Mouse (Mus musculus): ENCODE measurements at regions not wholly inside any gene's neighbourhood (a gene's known extent, or its start where the extent isn't known, plus 50 kb on each side); places are given as distances from the start of the nearest gene placed in this dataset.

DNA sequence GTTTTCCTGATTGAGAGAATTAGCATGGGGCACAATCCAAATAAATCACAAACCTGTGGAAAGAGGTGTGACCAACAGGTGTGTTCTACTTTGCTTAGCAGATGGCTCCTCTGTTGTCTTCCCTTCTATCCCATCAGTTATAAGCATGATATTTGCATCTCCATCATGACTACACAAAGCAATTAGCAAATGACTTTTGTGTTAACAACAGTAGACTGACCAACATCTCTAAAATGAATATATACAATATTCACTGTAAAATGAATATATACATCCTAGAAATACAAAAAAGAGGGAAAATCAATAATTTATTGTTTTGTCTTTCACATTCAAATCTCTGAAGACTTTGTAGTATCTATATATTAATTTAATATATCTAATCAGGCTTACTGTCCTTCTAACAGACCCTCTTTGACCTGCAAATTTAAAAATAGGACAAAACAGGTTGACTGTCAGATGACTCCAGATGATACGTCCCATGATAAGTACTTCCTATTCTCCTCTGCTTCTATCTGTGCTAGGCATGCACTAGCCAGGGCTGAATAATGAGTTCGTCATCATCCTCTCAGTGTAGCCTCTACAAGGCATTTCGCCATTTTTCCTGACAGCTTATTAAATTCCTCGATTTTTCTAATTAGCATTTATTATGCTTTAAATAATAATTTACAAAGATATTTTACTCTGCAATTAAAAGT is 519.5 kb upstream of the Cited2 start:
- Histone ChIP-seq H3K27me3 (ENCODE audit: control insufficient read depth, insufficient read depth, low read length) (no peaks in the 10 kb centered on the region), H3K36me3 (ENCODE audit: control insufficient read depth, insufficient read depth, low read length) (no peaks in the 10 kb centered on the region), H3K27ac (ENCODE audit: low read depth, low read length) (no peak overlapping the region), H3K4me2 (ENCODE audit: low read depth) (no peak overlapping the region), H3K9me3 (ENCODE audit: control insufficient read depth, low read length) (no peaks in the 10 kb centered on the region), H3K4me3 (ENCODE audit: low read depth, low read length) (no peak overlapping the region), H3K9ac (ENCODE audit: low read length) (no peak overlapping the region), H3K4me1 (ENCODE audit: control insufficient read depth, insufficient read depth, low read length) (no peaks in the 10 kb centered on the region)
- WGBS: 89% methylated on average over 4 of the region's 4 CpGs
- ATAC-seq (ENCODE audit: insufficient read depth, low FRiP score, low TSS enrichment) (peak; percentile 7; the same call in 1 of the 2 replicates), DNase-seq (ENCODE audit: low spot score) (no peak)

DNA sequence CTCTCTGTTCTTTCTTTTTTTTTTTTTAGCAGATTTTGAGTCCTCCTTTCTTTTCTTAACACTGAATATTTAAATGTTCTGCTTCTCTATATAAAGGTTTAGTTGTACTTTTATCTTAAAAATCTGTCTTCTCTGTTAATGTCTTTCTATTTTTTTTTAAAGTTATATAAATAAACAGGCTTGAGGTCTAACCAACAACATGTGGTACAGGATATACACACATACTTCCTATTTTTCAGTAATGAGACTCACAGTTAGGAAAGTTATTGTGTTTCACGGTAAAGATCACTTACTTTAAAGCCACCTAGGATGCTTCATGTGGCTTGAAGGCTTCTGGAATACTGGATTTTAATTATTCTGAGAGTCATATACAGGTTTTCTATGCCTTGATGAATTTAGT is 518.9 kb upstream of the Cited2 start:
- no peaks in the 10 kb centered on the region for H3K36me3 ChIP-seq (ENCODE audit: control insufficient read depth, insufficient read depth, low read length)
- no peaks in the 10 kb centered on the region for H3K9me3 ChIP-seq (ENCODE audit: control insufficient read depth, low read length)
- no peak overlapping the region for H3K4me2 ChIP-seq (ENCODE audit: low read depth)
- H3K4me1 ChIP-seq (ENCODE audit: control insufficient read depth, insufficient read depth, low read length): no peaks in the 10 kb centered on the region
- 81% methylated on average over 1 of the region's 1 CpGs for WGBS
- no peak overlapping the region for H3K9ac ChIP-seq (ENCODE audit: low read length)
- H3K27ac ChIP-seq (ENCODE audit: low read depth, low read length): no peak overlapping the region
- DNase-seq (ENCODE audit: low spot score): no peak
- ATAC-seq (ENCODE audit: insufficient read depth, low FRiP score, low TSS enrichment): no peak
- H3K27me3 ChIP-seq (ENCODE audit: control insufficient read depth, insufficient read depth, low read length): no peaks in the 10 kb centered on the region
- no peak overlapping the region for H3K4me3 ChIP-seq (ENCODE audit: low read depth, low read length)

DNA sequence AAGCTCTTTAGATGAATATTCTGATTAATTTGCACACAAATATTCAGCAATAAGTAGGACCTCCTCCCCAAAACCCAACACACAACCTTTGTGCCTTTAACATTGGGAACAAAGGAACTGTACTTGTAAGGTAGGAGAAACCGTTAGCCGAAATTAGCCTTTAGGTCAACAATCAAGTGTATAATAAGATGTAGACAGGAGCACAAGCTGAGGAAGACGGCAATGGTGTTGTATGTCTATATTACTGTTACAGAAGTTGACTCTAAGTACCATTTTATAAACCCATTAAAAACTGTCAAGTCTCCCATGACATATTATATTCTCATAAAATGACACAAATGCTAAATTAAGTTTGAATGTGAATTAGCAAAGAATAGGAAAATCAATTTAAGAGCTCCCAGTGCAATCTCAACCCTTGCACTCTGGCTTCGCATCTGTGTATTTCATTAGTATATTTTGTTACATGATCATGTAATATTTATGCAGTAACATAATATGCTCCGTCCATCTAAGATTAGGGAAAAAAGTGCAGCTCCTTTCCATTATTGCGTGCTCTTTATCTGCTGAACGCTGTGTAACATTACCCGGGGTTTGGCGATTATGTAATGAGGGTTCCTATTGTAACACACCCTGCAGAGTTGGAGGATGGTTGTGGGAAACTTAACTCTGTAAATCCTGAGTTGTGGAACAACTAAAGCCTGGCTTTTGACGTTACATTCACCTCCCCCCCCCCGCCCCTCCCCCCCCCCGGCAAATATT is 510.3 kb upstream of the Cited2 start:
- no peak overlapping the region for H3K4me3 ChIP-seq (ENCODE audit: low read depth, low read length)
- H3K9ac ChIP-seq (ENCODE audit: low read length): no peak overlapping the region
- no peak for DNase-seq (ENCODE audit: low spot score)
- no peaks in the 10 kb centered on the region for H3K27me3 ChIP-seq (ENCODE audit: control insufficient read depth, insufficient read depth, low read length)
- no peak overlapping the region for H3K27ac ChIP-seq (ENCODE audit: low read depth, low read length)
- H3K36me3 ChIP-seq (ENCODE audit: control insufficient read depth, insufficient read depth, low read length): no peaks in the 10 kb centered on the region
- WGBS: 31% methylated on average over 12 of the region's 12 CpGs
- no peak overlapping the region for H3K4me2 ChIP-seq (ENCODE audit: low read depth)
- ATAC-seq (ENCODE audit: insufficient read depth, low FRiP score, low TSS enrichment): 0 out of 2 replicates have a peak, but pooled peaks have one; percentile 50
- no peaks in the 10 kb centered on the region for H3K9me3 ChIP-seq (ENCODE audit: control insufficient read depth, low read length)
- no peaks in the 10 kb centered on the region for H3K4me1 ChIP-seq (ENCODE audit: control insufficient read depth, insufficient read depth, low read length)

DNA sequence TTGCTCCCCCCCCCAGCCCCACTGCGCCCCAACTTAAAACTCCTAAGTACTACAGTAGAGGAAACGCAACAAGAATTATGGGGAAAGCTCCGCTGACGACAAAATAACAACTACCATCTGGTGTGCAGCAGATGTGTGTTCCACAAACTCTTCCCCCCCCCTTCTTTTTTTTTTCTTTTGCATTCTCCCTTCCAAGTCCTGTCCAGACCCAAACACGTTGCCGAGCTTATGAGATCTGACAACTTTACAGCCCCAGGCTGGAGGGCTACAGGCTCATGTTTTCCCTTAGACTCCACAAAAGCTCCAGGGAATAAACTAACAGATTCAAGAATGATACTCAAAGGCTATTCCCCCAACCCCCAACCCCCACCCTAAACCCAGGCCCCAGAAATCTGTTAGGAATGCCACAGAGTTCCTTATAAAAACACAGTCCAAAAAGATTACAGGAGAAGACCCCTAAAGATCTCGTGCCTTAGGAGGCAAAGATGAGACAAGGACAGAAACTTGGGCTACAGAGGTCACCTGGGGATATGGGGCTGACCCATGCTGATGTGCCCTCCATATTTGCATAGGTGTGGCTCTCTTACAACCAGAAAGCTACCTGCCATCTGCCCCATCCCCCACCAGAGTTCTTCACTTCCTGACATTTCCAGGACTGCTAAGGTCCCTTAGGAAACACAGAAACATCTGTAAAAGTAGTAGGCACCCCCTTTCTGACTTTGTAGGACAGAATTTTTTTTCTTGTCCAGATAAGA is 509.5 kb upstream of the Cited2 start:
- Histone ChIP-seq H3K36me3 (ENCODE audit: control insufficient read depth, insufficient read depth, low read length) (no peaks in the 10 kb centered on the region), H3K9ac (ENCODE audit: low read length) (no peak overlapping the region), H3K4me3 (ENCODE audit: low read depth, low read length) (no peak overlapping the region), H3K4me2 (ENCODE audit: low read depth) (no peak overlapping the region), H3K27me3 (ENCODE audit: control insufficient read depth, insufficient read depth, low read length) (no peaks in the 10 kb centered on the region), H3K4me1 (ENCODE audit: control insufficient read depth, insufficient read depth, low read length) (no peaks in the 10 kb centered on the region), H3K27ac (ENCODE audit: low read depth, low read length) (no peak overlapping the region), H3K9me3 (ENCODE audit: control insufficient read depth, low read length) (no peaks in the 10 kb centered on the region)
- DNase-seq (ENCODE audit: low spot score): peak; percentile 32
- 28% methylated on average over 6 of the region's 7 CpGs for WGBS
- ATAC-seq (ENCODE audit: insufficient read depth, low FRiP score, low TSS enrichment): 0 out of 2 replicates have a peak, but pooled peaks have one; percentile 35

DNA sequence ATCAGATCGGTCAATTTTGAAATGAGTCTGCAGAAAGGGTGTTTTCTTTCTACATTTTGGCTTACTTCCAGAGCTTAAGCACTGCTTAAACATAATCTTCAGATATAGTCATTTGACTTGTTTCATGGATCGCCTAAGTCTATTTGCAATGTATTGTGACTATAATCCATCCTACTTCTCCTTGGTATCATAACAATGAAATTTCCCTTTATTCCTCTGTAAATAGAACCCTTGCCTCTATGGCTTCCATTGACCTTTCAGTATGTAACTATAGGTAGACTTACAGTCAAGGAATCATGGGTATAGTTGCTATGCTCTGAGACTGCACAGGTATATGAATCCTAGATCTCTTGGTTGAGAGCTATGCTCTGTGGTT is 509.0 kb upstream of the Cited2 start:
- H3K4me3 ChIP-seq (ENCODE audit: low read depth, low read length): no peak overlapping the region
- no peaks in the 10 kb centered on the region for H3K27me3 ChIP-seq (ENCODE audit: control insufficient read depth, insufficient read depth, low read length)
- no peak overlapping the region for H3K27ac ChIP-seq (ENCODE audit: low read depth, low read length)
- no peaks in the 10 kb centered on the region for H3K9me3 ChIP-seq (ENCODE audit: control insufficient read depth, low read length)
- ATAC-seq (ENCODE audit: insufficient read depth, low FRiP score, low TSS enrichment) (no peak), DNase-seq (ENCODE audit: low spot score) (no peak)
- H3K4me1 ChIP-seq (ENCODE audit: control insufficient read depth, insufficient read depth, low read length): no peaks in the 10 kb centered on the region
- no peak overlapping the region for H3K9ac ChIP-seq (ENCODE audit: low read length)
- WGBS: 93% methylated on average over 2 of the region's 2 CpGs
- H3K36me3 ChIP-seq (ENCODE audit: control insufficient read depth, insufficient read depth, low read length): no peaks in the 10 kb centered on the region
- H3K4me2 ChIP-seq (ENCODE audit: low read depth): no peak overlapping the region

DNA sequence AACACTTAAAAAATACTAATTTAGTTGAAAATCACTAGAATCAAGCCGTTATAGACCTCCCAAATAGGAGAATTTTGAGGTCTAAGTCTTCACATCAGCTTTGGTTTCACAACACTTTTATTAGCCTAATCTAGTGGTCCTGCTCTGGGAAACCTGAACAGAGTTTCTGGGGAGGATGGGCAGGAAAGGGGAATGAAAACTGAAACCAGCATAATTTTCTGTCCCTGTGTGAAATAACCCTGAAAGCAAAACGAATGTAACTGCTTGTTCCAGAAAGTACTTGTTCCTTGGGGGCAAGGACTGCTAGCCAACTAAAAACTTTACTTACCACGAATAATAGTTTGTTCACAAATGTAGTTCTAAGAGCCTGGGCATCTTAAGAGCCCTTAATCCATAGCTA is 508.0 kb upstream of the Cited2 start:
- H3K9ac ChIP-seq (ENCODE audit: low read length): no peak overlapping the region
- H3K27me3 ChIP-seq (ENCODE audit: control insufficient read depth, insufficient read depth, low read length): no peaks in the 10 kb centered on the region
- no peak overlapping the region for H3K27ac ChIP-seq (ENCODE audit: low read depth, low read length)
- no peaks in the 10 kb centered on the region for H3K4me1 ChIP-seq (ENCODE audit: control insufficient read depth, insufficient read depth, low read length)
- no peak overlapping the region for H3K4me3 ChIP-seq (ENCODE audit: low read depth, low read length)
- 65% methylated on average over 3 of the region's 3 CpGs for WGBS
- DNase-seq (ENCODE audit: low spot score) (no peak), ATAC-seq (ENCODE audit: insufficient read depth, low FRiP score, low TSS enrichment) (no peak)
- H3K4me2 ChIP-seq (ENCODE audit: low read depth): no peak overlapping the region
- H3K36me3 ChIP-seq (ENCODE audit: control insufficient read depth, insufficient read depth, low read length): no peaks in the 10 kb centered on the region
- H3K9me3 ChIP-seq (ENCODE audit: control insufficient read depth, low read length): no peaks in the 10 kb centered on the region

DNA sequence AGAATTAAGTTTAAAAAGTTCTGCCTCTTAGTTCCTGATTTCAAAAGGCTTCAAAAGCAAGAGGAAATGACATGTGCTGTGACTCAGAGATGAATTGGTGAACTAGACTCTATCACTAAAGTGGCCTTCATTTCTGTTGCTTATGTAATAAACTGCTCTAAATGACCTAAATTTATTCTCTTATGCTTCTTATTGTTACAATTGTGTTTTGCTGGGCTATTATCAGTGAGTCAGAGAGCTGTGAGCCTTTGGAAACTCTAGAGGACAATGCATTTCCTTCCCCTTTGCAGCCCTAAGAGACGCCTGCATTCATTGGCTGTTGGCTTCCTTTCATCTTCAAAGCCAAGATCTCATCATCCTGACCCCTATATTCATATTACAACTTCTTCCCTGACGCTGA is 501.5 kb upstream of the Cited2 start:
- 42% methylated on average over 2 of the region's 2 CpGs for WGBS
- H3K9ac ChIP-seq (ENCODE audit: low read length): no peak overlapping the region
- no peaks in the 10 kb centered on the region for H3K9me3 ChIP-seq (ENCODE audit: control insufficient read depth, low read length)

DNA sequence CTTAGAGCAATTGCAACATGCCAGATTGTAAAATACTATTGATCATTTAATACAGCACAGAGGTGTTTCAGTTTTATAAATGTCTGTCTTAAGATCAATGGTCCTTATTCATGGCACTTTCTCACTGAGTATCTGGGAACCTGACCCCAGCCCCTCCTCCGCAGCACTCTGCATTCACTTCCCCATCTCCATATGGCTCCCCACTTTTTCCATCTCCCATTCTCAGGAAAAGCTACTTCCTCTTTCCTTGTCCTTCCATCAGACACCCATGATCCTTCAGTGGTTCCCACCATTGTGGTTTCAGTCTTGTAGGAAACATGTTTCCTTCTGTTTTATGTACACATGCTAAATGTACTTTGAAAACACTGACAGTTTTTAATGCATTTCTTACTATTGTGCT is 497.3 kb upstream of the Cited2 start:
- no peak overlapping the region for H3K27ac ChIP-seq (ENCODE audit: low read depth, low read length)
- H3K9me3 ChIP-seq (ENCODE audit: control insufficient read depth, low read length): no peaks in the 10 kb centered on the region
- 77% methylated on average over 1 of the region's 1 CpGs for WGBS
- no peaks in the 10 kb centered on the region for H3K27me3 ChIP-seq (ENCODE audit: control insufficient read depth, insufficient read depth, low read length)
- 0 out of 2 replicates have a peak, but pooled peaks cover 3% of the 10 kb centered on the region for H3K4me1 ChIP-seq (ENCODE audit: control insufficient read depth, insufficient read depth, low read length)
- no peak overlapping the region for H3K9ac ChIP-seq (ENCODE audit: low read length)
- H3K4me2 ChIP-seq (ENCODE audit: low read depth): no peak overlapping the region
- DNase-seq (ENCODE audit: low spot score) (no peak), ATAC-seq (ENCODE audit: insufficient read depth, low FRiP score, low TSS enrichment) (no peak)
- no peak overlapping the region for H3K4me3 ChIP-seq (ENCODE audit: low read depth, low read length)
- H3K36me3 ChIP-seq (ENCODE audit: control insufficient read depth, insufficient read depth, low read length): no peaks in the 10 kb centered on the region

More for the DNA sequence above, 501.5 kb upstream of the Cited2 start:
- H3K4me3 ChIP-seq (ENCODE audit: low read depth, low read length): no peak overlapping the region
- H3K4me2 ChIP-seq (ENCODE audit: low read depth): no peak overlapping the region
- H3K36me3 ChIP-seq (ENCODE audit: control insufficient read depth, insufficient read depth, low read length): no peaks in the 10 kb centered on the region
- H3K27ac ChIP-seq (ENCODE audit: low read depth, low read length): no peak overlapping the region
- no peak for DNase-seq (ENCODE audit: low spot score)
- H3K27me3 ChIP-seq (ENCODE audit: control insufficient read depth, insufficient read depth, low read length): no peaks in the 10 kb centered on the region
- ATAC-seq (ENCODE audit: insufficient read depth, low FRiP score, low TSS enrichment): no peak
- H3K4me1 ChIP-seq (ENCODE audit: control insufficient read depth, insufficient read depth, low read length): no peaks in the 10 kb centered on the region
